Mouse (Mus musculus) liver, postnatal 0 days (tissue): Measurements from ENCODE around the gene Tex9. TPM values are rescaled to one million over a fixed set of nuclear protein-coding genes. Genes with fewer than 3 reads are reported as not detected.
A peak's percentile ranks its signal among the peaks of the same experiment; 100 is the strongest.
"Not testable (repeated sequence)": the region's sequence is repeated elsewhere in the genome, so short reads cannot be mapped to it uniquely, and the experiment has no call there.

Experiments used
- ATAC-seq: fragments of 200-750 bp; cut with Nextera tagmentation; 2 replicates; pipeline ENCODE4 v1.8.0; 2017; ENCODE audit warnings: mild to moderate bottlenecking, moderate library complexity
- DNase-seq: peaks from one replicate; pipeline ENCODE4 v3.0.0-alpha.2; 2016
- H3K27ac ChIP-seq: fragments of 300-500 bp; sonication (generic); 2 replicates; pipeline ENCODE4 v1.5.1; 2014; ENCODE audit warnings: antibody characterized with exemption, moderate library complexity, mild to moderate bottlenecking, low read depth
- H3K27me3 ChIP-seq: fragments of 300-500 bp; sonication (generic); 2 replicates; pipeline ENCODE4 v1.6.1; 2014; ENCODE audit warnings: low read length, control low read depth, mixed read lengths; ENCODE audit not compliant: insufficient read depth
- H3K36me3 ChIP-seq: fragments of 300-500 bp; sonication (generic); replicated peaks from 2 replicates; pipeline ENCODE4 v1.6.1; 2014; ENCODE audit warnings: mild to moderate bottlenecking, control low read depth, low read length, moderate library complexity, mixed read lengths; ENCODE audit not compliant: insufficient read depth
- H3K4me1 ChIP-seq: fragments of 300-500 bp; sonication (generic); 2 replicates; pipeline ENCODE4 v1.6.1; 2014; ENCODE audit warnings: antibody characterized with exemption, mild to moderate bottlenecking, control low read depth; ENCODE audit not compliant: insufficient read depth
- H3K4me2 ChIP-seq: fragments of 300-500 bp; sonication (generic); 2 replicates; pipeline ENCODE4 v1.6.1; 2014; ENCODE audit warnings: low read depth, mild to moderate bottlenecking, low read length, moderate library complexity, mixed read lengths
- H3K4me3 ChIP-seq: fragments of 300-500 bp; sonication (generic); 2 replicates; pipeline ENCODE4 v1.5.1; 2014; ENCODE audit warnings: low read depth, low read length
- H3K9ac ChIP-seq: fragments of 300-500 bp; sonication (generic); replicated peaks from 2 replicates; pipeline ENCODE4 v1.6.1; 2014; ENCODE audit warnings: mild to moderate bottlenecking, moderate library complexity
- H3K9me3 ChIP-seq: fragments of 300-500 bp; sonication (generic); 2 replicates; pipeline ENCODE4 v1.6.1; 2016; ENCODE audit warnings: mild to moderate bottlenecking, control low read depth, low read length, mixed read lengths
- CTCF ChIP-seq: sonication (generic); IDR thresholded peaks from 2 replicates; pipeline ENCODE4 v1.5.1; 2016; ENCODE audit warnings: antibody characterized with exemption, low read depth
- EP300 ChIP-seq: IDR thresholded peaks from 2 replicates; pipeline ENCODE4 v1.6.1; 2016; ENCODE audit warnings: antibody characterized with exemption, low read depth, mild to moderate bottlenecking
- WGBS: fragments of 180-500 bp; shearing (Covaris S2); extraction: QIAGEN DNeasy Blood & Tissue Kit; methylation state at CpG from one replicate; pipeline ENCODE4 v1.1.7; 2014; ENCODE audit not compliant: insufficient replicate concordance; 5-methylcytosine and 5-hydroxymethylcytosine counted together
- polyA plus RNA-seq: library from polyadenylated mRNA; unstranded; fragments of >200 nt; fragmentation: Nextera tagmentation; extraction: Ambion mirVana; gene quantifications from 2 replicates; pipeline ENCODE4 v1.2.1, GENCODE M21; 2015

Gene Tex9
- polyA plus RNA-seq, 1 experiment from 2014 or later = 4.9 TPM

- 48% methylated on average over 3 of the region's 3 CpGs for WGBS
- Histone ChIP-seq H3K27ac (no peak overlapping the region), H3K4me1 (0 out of 2 replicates have a peak, but pooled peaks cover 3% of the 10 kb centered on the region), H3K4me3 (no peak overlapping the region), H3K9ac (no peak overlapping the region), H3K27me3 (no peaks in the 10 kb centered on the region), H3K4me2 (no peak overlapping the region), H3K9me3 (no peaks in the 10 kb centered on the region), H3K36me3 (peaks cover 27% of the 10 kb centered on the region)
- ATAC-seq (no peak), DNase-seq (no peak)
- TF ChIP-seq EP300 = no peak
- TF ChIP-seq CTCF = no peak
Observed at GRCm38 (mm10) chr9:72460767-72461166, 31.2 kb downstream of the Tex9 start.

DNA sequence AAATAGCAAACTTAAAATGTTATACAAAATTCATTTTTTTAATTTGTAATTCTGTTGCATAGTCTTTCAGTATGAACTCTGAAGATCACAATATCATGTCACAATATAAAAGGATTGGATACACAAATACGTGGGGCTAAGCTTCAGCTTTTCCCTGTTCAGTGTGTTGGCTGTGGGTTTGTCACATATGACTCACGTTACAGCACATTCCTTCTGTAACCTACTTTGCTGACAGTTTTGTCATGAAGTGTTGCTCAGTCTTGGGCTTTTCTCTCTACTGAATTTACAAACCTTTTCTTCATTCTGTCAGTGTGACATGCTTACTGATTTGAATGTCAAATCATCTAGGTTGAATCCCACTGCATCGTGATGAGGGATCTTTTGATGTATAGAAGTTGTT lies 32.3 kb downstream of the Tex9 start:
- H3K27me3 ChIP-seq = no peaks in the 10 kb centered on the region
- H3K4me1 ChIP-seq = no peaks in the 10 kb centered on the region
- no peaks in the 10 kb centered on the region for H3K9me3 ChIP-seq
- no peak overlapping the region for H3K27ac ChIP-seq
- H3K4me3 ChIP-seq = no peak overlapping the region
- ATAC-seq (no peak), DNase-seq (no peak)
- H3K9ac ChIP-seq = no peak overlapping the region
- TF ChIP-seq EP300 = no peak
- no peak for TF ChIP-seq CTCF
- WGBS = 87% methylated on average over 3 of the region's 3 CpGs
- no peak overlapping the region for H3K4me2 ChIP-seq
- peaks cover 37% of the 10 kb centered on the region for H3K36me3 ChIP-seq

- 22% methylated on average over 5 of the region's 5 CpGs for WGBS
- H3K4me1 ChIP-seq = no peaks in the 10 kb centered on the region
- peak; percentile 70 for DNase-seq
Observed at GRCm38 (mm10) chr9:72458233-72458632, 33.8 kb downstream of the Tex9 start.

GRCm38 (mm10) chr9:72456374-72456773 lies 35.6 kb downstream of the Tex9 start:
- Histone ChIP-seq H3K36me3 (peaks cover 55% of the 10 kb centered on the region), H3K9me3 (no peaks in the 10 kb centered on the region), H3K4me2 (no peak overlapping the region), H3K27ac (no peak overlapping the region), H3K27me3 (no peaks in the 10 kb centered on the region), H3K4me3 (no peak overlapping the region), H3K9ac (no peak overlapping the region), H3K4me1 (no peaks in the 10 kb centered on the region)
- ATAC-seq (no peak), DNase-seq (no peak)
- WGBS = 39% methylated on average over 1 of the region's 1 CpGs
- no peak for TF ChIP-seq EP300
- TF ChIP-seq CTCF = no peak

More at GRCm38 (mm10) chr9:72458233-72458632, 33.8 kb downstream of the Tex9 start:
- TF ChIP-seq EP300 = no peak
- peak; percentile 90 for TF ChIP-seq CTCF
- ATAC-seq = 0 out of 2 replicates have a peak, but pooled peaks have one; percentile 57
- H3K9me3 ChIP-seq = no peaks in the 10 kb centered on the region
- H3K27ac ChIP-seq = no peak overlapping the region
- H3K4me3 ChIP-seq = no peak overlapping the region
- no peaks in the 10 kb centered on the region for H3K27me3 ChIP-seq
- H3K9ac ChIP-seq = no peak overlapping the region
- H3K4me2 ChIP-seq = no peak overlapping the region
- H3K36me3 ChIP-seq = peaks cover 42% of the 10 kb centered on the region

DNA sequence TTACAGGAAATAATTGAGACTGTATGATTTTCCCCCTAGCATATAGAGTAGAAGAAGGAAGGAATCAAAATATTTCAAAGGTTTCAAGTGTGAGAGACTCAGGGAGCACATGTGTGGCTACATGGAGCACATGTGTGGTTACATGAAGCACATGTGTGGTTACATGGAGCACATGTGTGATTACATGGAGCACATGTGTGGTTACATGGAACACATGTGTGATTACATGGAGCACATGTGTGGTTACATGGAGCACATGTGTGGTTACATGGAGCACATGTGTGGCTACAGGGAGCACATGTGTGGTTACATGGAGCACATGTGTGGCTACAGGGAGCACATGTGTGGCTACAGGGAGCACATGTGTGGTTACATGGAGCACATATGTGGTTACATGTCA lies 37.7 kb downstream of the Tex9 start:
- not testable (repeated sequence) for DNase-seq, H3K27ac ChIP-seq, H3K9me3 ChIP-seq, H3K9ac ChIP-seq, H3K4me1 ChIP-seq, H3K27me3 ChIP-seq, ATAC-seq, H3K4me2 ChIP-seq, H3K4me3 ChIP-seq
- H3K36me3 ChIP-seq = peaks cover 51% of the 10 kb centered on the region

DNA sequence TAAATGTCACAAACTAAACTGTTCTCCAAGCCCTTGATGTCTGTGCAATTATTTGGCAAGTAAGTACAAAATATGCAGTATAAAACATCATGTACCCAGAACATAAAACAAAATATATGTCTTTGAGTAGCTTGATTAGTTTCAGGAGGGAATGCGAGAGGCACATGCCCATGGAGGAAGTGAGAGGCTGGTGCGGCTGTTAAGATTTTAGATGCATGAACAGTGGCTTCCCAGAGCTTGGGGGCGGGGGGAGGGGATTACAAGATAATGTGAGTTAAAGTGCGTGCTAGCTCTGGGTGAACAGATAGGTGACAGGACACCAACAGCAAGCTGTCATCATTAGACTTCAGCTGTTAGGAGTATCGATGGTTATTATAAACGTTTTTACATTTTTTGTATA lies 40.9 kb downstream of the Tex9 start:
- no peak overlapping the region for H3K27ac ChIP-seq
- DNase-seq (no peak), ATAC-seq (no peak)
- H3K27me3 ChIP-seq = no peaks in the 10 kb centered on the region
- no peak overlapping the region for H3K9ac ChIP-seq
- H3K36me3 ChIP-seq = peaks cover 45% of the 10 kb centered on the region
- TF ChIP-seq EP300 = peak; percentile 37; the same call in 1 of the 2 replicates
- TF ChIP-seq CTCF = no peak
- H3K9me3 ChIP-seq = no peaks in the 10 kb centered on the region
- no peak overlapping the region for H3K4me3 ChIP-seq
- H3K4me1 ChIP-seq = peaks cover 12% of the 10 kb centered on the region; the same call in 1 of the 2 replicates
- WGBS = 39% methylated on average over 6 of the region's 6 CpGs
- no peak overlapping the region for H3K4me2 ChIP-seq

- no peak for ATAC-seq
- H3K27ac ChIP-seq = no peak overlapping the region
Observed at GRCm38 (mm10) chr9:72450363-72450762, 41.6 kb downstream of the Tex9 start.

More at GRCm38 (mm10) chr9:72450363-72450762, 41.6 kb downstream of the Tex9 start:
- H3K4me2 ChIP-seq = no peak overlapping the region
- TF ChIP-seq CTCF = no peak
- TF ChIP-seq EP300 = no peak
- 81% methylated on average over 1 of the region's 1 CpGs for WGBS
- H3K4me3 ChIP-seq = no peak overlapping the region
- H3K36me3 ChIP-seq = peaks cover 40% of the 10 kb centered on the region
- H3K4me1 ChIP-seq = peaks cover 12% of the 10 kb centered on the region; the same call in 1 of the 2 replicates
- H3K27me3 ChIP-seq = no peaks in the 10 kb centered on the region
- DNase-seq = no peak
- H3K9ac ChIP-seq = no peak overlapping the region
- no peaks in the 10 kb centered on the region for H3K9me3 ChIP-seq
